Mouse (Mus musculus) layer of hippocampus, postnatal 14 days (tissue): Measurements from ENCODE around the gene Orm1. TPM values are rescaled to one million over a fixed set of nuclear protein-coding genes. Genes with fewer than 3 reads are reported as not detected.

Experiments
- DNase-seq, 2 experiments: peaks; one replicate each; pipeline ENCODE4 v3.0.0; 2021 to 2022; ENCODE audit warnings: low spot score in 2 of 2, mixed read lengths in 1 of 2
- long read RNA-seq, 2 experiments: library from polyadenylated mRNA; stranded (forward); transcript quantifications; one replicate each; pipeline ENCODE4 v2.0.0; 2021
- total RNA-seq, 2 experiments: library from RNA; stranded (reverse); gene quantifications; 2 replicates each; pipeline ENCODE4 v1.2.3; 2021

Gene Orm1
- not detected for total RNA-seq
- long read RNA-seq, experiment 1 = 0 reads
- long read RNA-seq, experiment 2 = 0 reads

DNA sequence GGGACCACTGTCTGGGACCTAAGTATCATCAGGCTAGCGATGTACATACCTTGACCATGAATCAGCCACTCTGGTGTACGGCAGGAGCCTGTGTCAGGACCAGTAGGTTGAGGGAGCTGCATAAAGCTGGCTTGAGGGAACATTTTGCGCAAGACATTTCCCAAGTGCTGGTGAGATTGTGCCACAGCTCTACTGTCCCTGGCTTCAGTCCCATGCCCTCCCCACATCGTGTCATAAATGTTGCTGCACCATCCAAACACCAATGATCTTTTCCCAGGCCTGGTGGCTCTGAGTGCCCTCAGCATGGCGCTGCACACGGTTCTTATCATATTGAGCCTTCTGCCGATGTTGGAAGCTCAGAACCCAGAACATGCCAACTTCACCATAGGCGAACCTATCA lies at the start of gene Orm1:
Gene Orm1, plus strand, starts transcription at position 266 of the 400 bp plus-strand sequence.
- no peak for DNase-seq

GRCm38 (mm10) chr4:63295641-63296040 lies 48.7 kb upstream of the Orm1 start:
- peak in 1 of 2 experiments; percentile 31 for DNase-seq

GRCm38 (mm10) chr4:63296263-63296662 lies 48.1 kb upstream of the Orm1 start:
- no peak for DNase-seq

DNA sequence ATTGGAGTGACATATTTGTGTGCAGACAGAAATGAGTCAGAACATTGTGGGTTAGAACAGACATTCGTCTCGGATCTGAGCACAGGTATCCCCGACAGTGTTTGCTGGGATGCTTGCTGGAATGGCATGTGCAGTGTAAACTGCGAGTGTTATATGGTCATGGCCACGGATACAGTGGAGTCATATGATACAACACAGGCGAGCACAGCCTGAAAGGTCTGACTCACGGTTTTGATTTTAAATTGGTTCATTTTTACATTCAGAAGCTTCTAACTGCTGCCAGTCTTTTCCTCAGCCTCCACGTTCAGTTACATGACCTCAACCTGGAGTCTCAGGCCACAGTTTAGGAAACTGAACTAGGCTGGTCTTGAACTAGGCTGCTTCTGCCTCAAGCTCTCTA lies 47.5 kb upstream of the Orm1 start:
- no peak for DNase-seq

- no peak for DNase-seq
Observed at GRCm38 (mm10) chr4:63298191-63298590, 46.2 kb upstream of the Orm1 start.

- no peak for DNase-seq
Observed at GRCm38 (mm10) chr4:63302641-63303040, 41.7 kb upstream of the Orm1 start.

GRCm38 (mm10) chr4:63307175-63308062 lies 36.9 kb upstream of the Orm1 start:
- DNase-seq = peak; percentile 85 to 90

DNA sequence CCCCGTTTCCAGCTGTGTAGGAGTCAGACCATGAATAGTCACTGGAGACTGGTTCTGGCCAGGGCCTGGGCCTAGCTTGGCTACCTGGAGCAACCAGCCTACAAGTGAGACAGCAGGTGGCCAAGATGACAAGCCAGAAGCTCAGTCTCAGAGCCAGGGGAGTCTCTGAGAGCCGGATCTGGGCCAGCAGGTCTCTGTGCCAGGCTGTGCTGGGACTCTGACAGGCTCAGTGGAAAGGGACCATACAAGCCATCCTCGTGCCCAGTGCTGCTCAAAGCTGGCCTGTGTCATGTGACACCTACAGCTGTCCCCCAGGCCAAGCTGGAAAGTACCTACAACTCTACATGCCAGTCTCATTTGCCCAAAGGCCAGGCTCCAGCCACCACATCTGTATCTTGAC lies 36.0 kb upstream of the Orm1 start:
- peak in 1 of 2 experiments; percentile 31 for DNase-seq

- DNase-seq = no peak
Observed at GRCm38 (mm10) chr4:63310247-63310855, 34.0 kb upstream of the Orm1 start.

DNA sequence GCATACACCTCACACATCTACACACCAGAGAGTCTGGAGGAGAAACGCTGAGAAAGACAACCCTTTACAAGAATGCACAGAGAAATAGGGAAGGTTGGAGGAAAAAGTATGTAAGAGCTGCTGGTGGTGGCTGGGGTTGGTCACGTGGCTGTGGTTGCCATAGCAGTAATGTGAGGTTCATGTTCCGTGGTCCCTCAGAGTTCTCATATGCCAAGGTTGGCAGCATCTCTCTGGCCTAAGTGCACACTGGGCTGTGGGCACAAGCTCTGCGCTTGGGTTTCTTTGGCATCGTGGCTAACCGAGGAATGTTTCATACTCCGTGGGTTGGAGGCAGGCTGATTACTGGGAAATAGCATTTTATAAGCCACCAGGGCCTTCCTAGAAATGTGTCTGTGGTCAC lies 32.9 kb upstream of the Orm1 start:
- DNase-seq = no peak

DNA sequence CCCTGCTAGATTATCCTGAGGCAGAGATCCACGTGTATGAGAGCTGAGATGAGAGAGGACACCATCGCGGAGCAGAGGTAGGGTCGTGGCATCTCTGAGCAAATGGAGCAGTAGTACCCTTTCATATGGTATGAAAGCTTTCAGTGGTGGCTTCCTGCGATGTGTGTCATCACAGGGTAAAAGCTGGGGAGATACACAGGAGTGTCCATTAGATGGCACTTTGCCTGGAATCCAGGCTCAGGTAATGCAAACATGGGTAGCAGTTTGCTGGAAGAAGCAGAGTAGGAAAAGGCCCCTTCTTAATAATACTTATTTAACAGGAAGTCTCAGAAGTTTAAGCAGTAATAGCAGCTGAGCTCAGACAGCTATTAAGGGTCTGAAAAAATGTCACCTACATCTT lies 30.3 kb upstream of the Orm1 start:
- no peak for DNase-seq

GRCm38 (mm10) chr4:63316076-63316746 lies 28.1 kb upstream of the Orm1 start:
- no peak for DNase-seq

DNA sequence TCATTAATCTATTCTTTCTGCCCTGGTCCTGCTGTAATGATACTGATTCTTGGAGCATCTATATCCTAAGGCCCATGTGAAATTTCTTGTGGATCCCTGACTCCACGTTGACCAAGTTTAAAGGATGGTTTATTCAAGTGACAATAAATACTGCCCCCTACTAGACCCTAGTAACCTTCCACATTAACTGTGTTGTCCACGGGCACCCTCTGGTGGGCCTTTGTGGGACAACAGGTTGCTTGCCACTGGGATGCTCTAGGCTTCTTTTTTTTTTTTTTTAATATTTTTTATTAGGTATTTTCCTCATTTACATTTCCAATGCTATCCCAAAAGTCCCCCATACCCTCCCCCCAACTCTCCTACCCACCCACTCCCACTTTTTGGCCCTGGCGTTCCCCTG lies 24.8 kb upstream of the Orm1 start:
- DNase-seq = peak; percentile 57 to 66

- no peak for DNase-seq
Observed at GRCm38 (mm10) chr4:63323275-63323815, 21.0 kb upstream of the Orm1 start.

GRCm38 (mm10) chr4:63333403-63333802 lies 11.0 kb upstream of the Orm1 start:
- no peak for DNase-seq

DNA sequence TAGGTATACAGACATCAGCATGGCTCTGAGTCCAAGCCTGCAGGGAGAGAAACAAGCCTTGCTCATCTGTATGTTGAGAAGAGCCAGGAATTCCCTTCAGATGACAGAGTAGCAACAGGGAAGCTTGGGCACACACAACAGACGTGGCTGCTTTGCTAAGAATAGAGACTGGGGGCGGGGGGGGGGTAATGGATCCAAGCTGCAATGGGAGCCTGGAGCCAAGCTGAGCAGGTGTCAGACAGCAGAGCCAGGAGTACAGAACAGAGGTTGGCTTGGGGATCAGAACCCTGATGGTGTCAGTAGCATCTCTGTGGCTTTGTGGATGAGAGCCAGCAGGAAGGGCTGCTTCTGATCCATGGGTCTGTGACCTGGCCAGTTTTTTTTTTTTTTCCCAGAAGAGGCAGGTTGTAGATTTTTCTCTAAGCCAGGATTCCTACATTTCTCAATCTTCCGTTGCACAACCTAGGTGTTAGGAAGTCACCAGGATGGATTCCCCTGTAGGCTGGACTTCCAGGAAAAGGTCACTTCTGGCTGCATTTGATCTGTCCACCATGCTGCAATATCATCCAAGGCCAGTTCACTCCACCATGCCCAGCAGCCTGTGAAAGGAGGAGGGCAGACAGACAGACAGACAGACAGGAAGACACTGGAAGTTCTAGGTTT lies 5.8 kb upstream of the Orm1 start:
- DNase-seq = peak; percentile 17 to 30

DNA sequence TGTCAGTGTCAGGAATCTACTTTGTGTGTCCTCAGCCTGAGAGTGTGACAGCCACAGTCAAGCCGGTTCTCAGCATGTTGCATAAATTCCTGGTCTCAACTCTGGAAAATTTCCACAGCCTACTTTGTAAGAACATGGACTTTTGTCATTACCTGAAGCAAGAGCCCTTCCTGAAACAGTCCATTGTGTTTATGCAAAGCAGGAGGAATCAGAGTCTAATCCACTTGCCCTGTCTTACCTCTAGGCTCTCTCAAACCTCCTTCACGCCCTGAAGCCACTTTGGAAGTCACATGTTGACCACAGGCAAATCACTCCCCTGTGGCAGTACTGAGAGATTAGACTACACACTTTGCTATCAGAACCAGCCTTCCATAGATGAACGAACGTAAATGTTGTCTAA lies 1.9 kb upstream of the Orm1 start:
- DNase-seq = no peak

- DNase-seq = no peak
Observed at GRCm38 (mm10) chr4:63343608-63344007, 752 bp upstream of the Orm1 start.

DNA sequence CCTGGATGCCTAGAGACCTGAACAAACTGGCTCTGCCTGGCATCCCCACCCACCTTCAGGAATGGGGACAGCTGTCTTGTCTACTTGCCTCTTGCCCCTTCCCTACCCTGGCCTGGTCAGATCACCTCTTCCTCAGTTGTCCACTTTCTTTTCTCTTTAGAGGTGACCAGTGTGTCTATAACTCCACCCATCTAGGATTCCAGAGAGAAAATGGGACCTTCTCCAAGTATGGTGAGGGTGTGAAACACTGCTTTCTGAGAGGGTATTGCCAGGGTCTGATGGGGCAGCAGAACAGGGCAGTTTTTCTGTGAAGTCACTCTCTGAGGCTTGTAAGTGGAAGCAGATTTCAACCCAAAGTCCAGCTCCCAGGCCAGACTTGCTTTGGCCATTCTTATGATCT lies 901 bp downstream of the Orm1 start:
- no peak for DNase-seq

- no peak for DNase-seq
Observed at GRCm38 (mm10) chr4:63346659-63347058, 2.3 kb downstream of the Orm1 start.

GRCm38 (mm10) chr4:63348524-63348923 lies 4.2 kb downstream of the Orm1 start:
- no peak for DNase-seq
